Mouse (Mus musculus) thymus, adult 2 months (tissue): ENCODE measurements at regions not wholly inside any gene's neighbourhood (a gene's known extent, or its start where the extent isn't known, plus 50 kb on each side); places are given as distances from the start of the nearest gene placed in this dataset.
A peak's percentile ranks its signal among the peaks of the same experiment; 100 is the strongest.

Source experiments
- DNase-seq: peaks from one replicate; pipeline ENCODE4 v3.0.0; 2021
- H3K27ac ChIP-seq: fragments of 200-500 bp; 2 replicates; pipeline ENCODE4 v1.5.1; 2012; ENCODE audit warnings: low read length, control low read depth; ENCODE audit not compliant: control insufficient read depth, insufficient read depth
- H3K27me3 ChIP-seq: fragments of 200-500 bp; 2 replicates; pipeline ENCODE4 v1.6.1; 2012; ENCODE audit warnings: mild to moderate bottlenecking, low read length, moderate library complexity, mixed read lengths; ENCODE audit not compliant: control insufficient read depth, insufficient read depth
- H3K36me3 ChIP-seq: fragments of 200-500 bp; 2 replicates; pipeline ENCODE4 v1.6.1; 2012; ENCODE audit warnings: mild to moderate bottlenecking, low read length, moderate library complexity; ENCODE audit not compliant: control insufficient read depth, insufficient read depth
- H3K4me1 ChIP-seq: fragments of 200-500 bp; replicated peaks from 2 replicates; pipeline ENCODE4 v1.6.1; 2012; ENCODE audit warnings: low read length; ENCODE audit not compliant: control insufficient read depth, insufficient read depth
- H3K4me3 ChIP-seq: fragments of 200-500 bp; 2 replicates; pipeline ENCODE4 v1.5.1; 2012; ENCODE audit warnings: mild to moderate bottlenecking, low read length, control low read depth, moderate library complexity; ENCODE audit not compliant: control insufficient read depth, insufficient read depth
- CTCF ChIP-seq: fragments of 200-500 bp; IDR thresholded peaks from 2 replicates; pipeline ENCODE4 v1.5.1; 2012; ENCODE audit warnings: mild to moderate bottlenecking, control low read depth, low read length, moderate library complexity, borderline replicate concordance; ENCODE audit not compliant: control insufficient read depth, poor library complexity, insufficient read depth; ENCODE audit errors: extremely low read depth
- POLR2A ChIP-seq: fragments of 200-500 bp; IDR thresholded peaks from 2 replicates; pipeline ENCODE4 v1.6.1; 2012; ENCODE audit warnings: mild to moderate bottlenecking, low read length, control low read depth, moderate library complexity; ENCODE audit not compliant: control insufficient read depth, poor library complexity, insufficient read depth; ENCODE audit errors: extremely low read depth
- WGBS: fragments of 180-500 bp; shearing (Covaris S2); methylation state at CpG from one replicate; pipeline ENCODE4 v1.1.7; 2018; 5-methylcytosine and 5-hydroxymethylcytosine counted together

DNA sequence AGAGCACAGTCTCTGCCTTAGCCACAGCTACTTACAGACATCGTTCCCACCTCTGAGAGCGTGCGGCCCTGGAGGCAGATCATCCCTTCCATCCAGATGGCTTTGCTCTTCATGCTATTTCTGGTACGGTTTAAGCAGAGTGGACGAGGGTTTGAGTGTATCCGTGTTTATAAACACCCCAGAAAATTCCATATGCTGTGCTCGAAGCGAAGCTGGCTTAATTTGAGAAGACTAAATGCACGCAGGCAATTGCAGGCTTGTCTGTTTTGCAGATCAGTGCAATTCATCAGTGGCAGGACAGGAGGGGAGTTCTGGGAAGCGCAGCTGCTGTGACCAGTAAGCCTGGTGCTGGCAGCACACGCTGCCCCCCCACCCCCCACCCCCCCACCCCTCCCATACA lies 72.9 kb upstream of the Dhx15 start:
- no peak for DNase-seq
- no peak overlapping the region for H3K27ac ChIP-seq
- TF ChIP-seq CTCF (no peak), POLR2A (no peak)
- no peak overlapping the region for H3K4me3 ChIP-seq
- H3K27me3 ChIP-seq: no peaks in the 10 kb centered on the region
- H3K4me1 ChIP-seq: no peaks in the 10 kb centered on the region
- WGBS: 89% methylated on average over 11 of the region's 11 CpGs
- H3K36me3 ChIP-seq: no peaks in the 10 kb centered on the region

GRCm38 (mm10) chr5:52258075-52258474 lies 67.8 kb upstream of the Dhx15 start:
- Histone ChIP-seq H3K27me3 (no peaks in the 10 kb centered on the region), H3K27ac (no peak overlapping the region), H3K36me3 (no peaks in the 10 kb centered on the region), H3K4me1 (no peaks in the 10 kb centered on the region), H3K4me3 (no peak overlapping the region)
- no peak for DNase-seq
- TF ChIP-seq CTCF (no peak), POLR2A (no peak)
- WGBS: 94% methylated on average over 2 of the region's 2 CpGs

DNA sequence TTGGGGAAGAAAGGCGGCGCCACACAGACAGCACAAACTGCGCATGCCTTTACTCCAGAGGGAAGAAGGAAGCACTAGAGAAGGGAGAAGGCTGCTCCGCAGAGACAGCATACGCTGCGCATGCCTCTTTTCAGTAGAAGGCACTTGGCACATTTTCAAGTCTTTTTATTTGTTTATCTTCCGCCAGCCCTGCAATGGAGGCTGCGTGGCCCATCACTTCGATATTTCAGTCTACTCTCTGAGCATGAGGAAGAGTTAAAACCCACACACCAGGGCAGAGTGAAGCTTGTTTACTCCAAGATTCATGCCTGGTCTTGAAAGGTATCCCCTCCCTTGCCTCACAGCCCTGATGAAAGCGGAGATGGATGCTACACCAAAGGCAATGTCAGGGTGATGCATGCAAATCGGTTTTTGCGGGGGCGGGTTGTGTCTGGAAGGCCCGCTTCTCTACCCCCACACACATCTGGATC lies 64.3 kb upstream of the Dhx15 start:
- TF ChIP-seq POLR2A: no peak
- TF ChIP-seq CTCF: no peak
- 91% methylated on average over 14 of the region's 14 CpGs for WGBS
- no peak for DNase-seq
- Histone ChIP-seq H3K27me3 (no peaks in the 10 kb centered on the region), H3K4me3 (no peak overlapping the region), H3K27ac (no peak overlapping the region), H3K36me3 (no peaks in the 10 kb centered on the region), H3K4me1 (no peaks in the 10 kb centered on the region)

GRCm38 (mm10) chr5:52249804-52250203 lies 59.5 kb upstream of the Dhx15 start:
- Histone ChIP-seq H3K36me3 (no peaks in the 10 kb centered on the region), H3K27ac (no peak overlapping the region), H3K4me3 (no peak overlapping the region), H3K27me3 (no peaks in the 10 kb centered on the region), H3K4me1 (no peaks in the 10 kb centered on the region)
- WGBS: 32% methylated on average over 7 of the region's 7 CpGs
- no peak for DNase-seq
- TF ChIP-seq CTCF (no peak), POLR2A (no peak)

DNA sequence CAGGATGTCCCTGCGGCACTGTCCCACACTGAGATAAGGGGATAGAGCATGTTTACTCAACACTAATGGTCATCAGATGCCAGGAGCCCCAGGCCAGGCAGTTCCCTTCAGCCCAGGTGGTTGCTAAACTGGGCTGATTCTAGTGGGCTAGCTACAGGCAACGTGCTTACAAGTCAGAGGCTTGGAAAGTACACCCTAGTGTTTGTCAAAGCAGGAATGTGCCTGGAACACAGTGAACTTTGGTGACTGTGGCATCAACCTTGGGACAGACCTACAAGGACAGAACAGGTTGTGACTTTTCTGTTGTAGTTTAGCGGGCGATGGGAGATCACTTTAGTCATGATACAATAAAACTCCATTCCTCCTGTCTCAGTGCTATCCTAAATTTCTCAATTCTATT lies 53.6 kb upstream of the Dhx15 start:
- Histone ChIP-seq H3K27me3 (no peaks in the 10 kb centered on the region), H3K36me3 (no peaks in the 10 kb centered on the region), H3K27ac (no peak overlapping the region), H3K4me3 (no peak overlapping the region), H3K4me1 (no peaks in the 10 kb centered on the region)
- DNase-seq: no peak
- TF ChIP-seq CTCF (no peak), POLR2A (no peak)
- 96% methylated on average over 4 of the region's 4 CpGs for WGBS

DNA sequence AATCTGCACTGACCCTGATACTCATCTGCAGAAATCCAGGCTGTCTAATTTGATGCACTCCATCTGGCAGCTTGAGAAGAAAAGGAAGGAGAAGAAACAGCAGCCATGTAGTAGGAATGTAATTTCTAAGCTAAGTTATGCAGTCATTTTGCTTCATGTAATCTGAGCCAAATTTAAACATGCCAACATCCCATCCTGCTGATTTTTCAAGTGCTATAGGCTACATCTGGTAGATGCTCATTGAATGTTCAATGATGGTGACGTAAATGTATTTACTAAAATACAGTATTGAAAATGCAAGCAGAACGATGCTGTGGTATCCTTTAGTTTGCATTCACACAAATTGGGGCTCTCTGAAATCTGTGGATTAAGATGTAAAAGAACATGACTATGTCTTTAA lies 52.1 kb upstream of the Dhx15 start:
- 0 out of 2 replicates have a peak, but pooled peaks cover 3% of the 10 kb centered on the region for H3K4me1 ChIP-seq
- no peaks in the 10 kb centered on the region for H3K27me3 ChIP-seq
- no peak overlapping the region for H3K4me3 ChIP-seq
- WGBS: 94% methylated on average over 2 of the region's 2 CpGs
- no peaks in the 10 kb centered on the region for H3K36me3 ChIP-seq
- DNase-seq: no peak
- H3K27ac ChIP-seq: no peak overlapping the region
- TF ChIP-seq POLR2A (no peak), CTCF (no peak)

DNA sequence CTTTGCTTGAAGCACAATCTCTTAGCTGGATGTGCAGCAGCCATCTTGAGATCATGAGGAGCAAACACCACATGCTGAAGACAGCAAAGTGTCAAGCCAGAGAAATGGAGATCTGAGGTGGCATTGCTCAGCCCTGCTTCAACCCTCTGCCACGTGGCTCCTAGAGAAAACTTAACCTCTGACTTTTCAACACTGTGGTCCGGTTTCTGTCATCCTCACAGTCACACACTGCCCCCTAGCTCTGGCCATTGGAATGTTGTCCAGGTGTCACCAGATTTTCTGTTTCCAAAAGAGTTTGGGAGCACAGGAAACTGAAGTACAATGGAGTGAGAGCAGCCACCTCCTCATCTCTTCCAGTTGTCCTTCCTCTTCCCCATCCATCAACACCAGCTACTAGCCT lies 50.2 kb upstream of the Dhx15 start:
- Histone ChIP-seq H3K4me1 (0 out of 2 replicates have a peak, but pooled peaks cover 3% of the 10 kb centered on the region), H3K27me3 (no peaks in the 10 kb centered on the region)
- TF ChIP-seq CTCF: no peak

More for the DNA sequence above, 50.2 kb upstream of the Dhx15 start:
- DNase-seq: peak; percentile 13
- Histone ChIP-seq H3K27ac (no peak overlapping the region), H3K4me3 (no peak overlapping the region), H3K36me3 (no peaks in the 10 kb centered on the region)
- 10% methylated on average over 2 of the region's 2 CpGs for WGBS
